Mouse (Mus musculus) bone marrow macrophage, adult 2 months (primary cell): ENCODE data around the gene Crtc1.

Experiments
- CTCF ChIP-seq: IDR thresholded peaks from 2 replicates; pipeline ENCODE4 v1.5.1; 2012; ENCODE audit warnings: low read depth, mild to moderate bottlenecking, low read length, moderate library complexity
- POLR2A ChIP-seq: IDR thresholded peaks from 2 replicates; pipeline ENCODE4 v1.6.1; 2012; ENCODE audit warnings: mild to moderate bottlenecking, low read depth, low read length, borderline replicate concordance

- TF ChIP-seq POLR2A (no peak), CTCF (no peak)
These were observed 44.9 kb downstream of the Crtc1 start for GRCm38 (mm10) chr8:70394269-70394998.
